Comparison of ENCODE assay signal across 33 mouse cellular contexts in the genomic region with DNA sequence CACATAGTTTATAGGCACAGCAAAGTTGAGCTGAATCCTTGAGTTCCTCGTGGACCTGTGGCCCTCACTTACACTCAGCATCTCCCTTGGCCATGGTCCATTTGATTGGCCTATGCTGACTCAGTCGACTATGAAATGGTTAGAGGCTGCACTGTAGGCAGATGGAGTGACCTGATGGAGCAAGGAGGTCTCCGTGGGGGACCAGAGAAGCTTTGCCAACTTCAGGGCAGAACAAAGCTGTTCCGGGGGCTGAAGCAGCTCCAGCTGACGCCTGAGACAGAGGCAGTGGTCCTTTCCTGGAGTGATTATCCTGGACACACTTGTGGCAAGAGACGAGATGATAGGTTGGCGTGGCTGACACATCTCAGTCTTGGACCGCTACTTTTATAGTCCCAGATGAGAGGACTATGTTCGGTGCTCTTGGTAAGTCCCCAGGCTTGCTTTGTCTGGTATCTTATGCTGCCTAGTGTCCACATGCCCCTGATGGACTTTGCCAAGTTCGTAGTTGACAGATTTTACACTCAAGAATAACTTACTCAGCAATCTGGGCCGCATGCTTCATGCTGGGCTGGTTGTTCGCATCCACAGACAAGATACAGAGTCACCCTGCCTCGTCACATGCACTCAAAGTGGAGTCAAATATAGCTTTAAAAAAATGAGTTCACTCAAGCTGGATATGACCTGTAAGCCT. TPM values are rescaled to one million over a fixed set of nuclear protein-coding genes. Genes with fewer than 3 reads are reported as not detected.
DNase-seq lines count a peak whose midpoint lies in the region; ATAC-seq lines count a peak whose summit lies in the region.
"Had no signal": no experiment of that assay in that cellular context is flagged by ENCODE, and none has a peak within 500 bp of the region (broad histone marks: within the 10 kb centered on the region; RNA-seq: fewer than 3 reads in every experiment).

No protein-coding gene starts in this region.

- peak; percentile 92 for DNase-seq in left cerebral cortex, postnatal 4 days
- DNase-seq in left cerebral cortex, adult 9 months (ENCODE audit: low spot score in 2 of 2), result no peak
- DNase-seq in cerebellum, adult 11 months, result peak; percentile 65
- peak; percentile 62 for DNase-seq in cerebellum, adult 8-10 months
- peak; percentile 72 to 75 for DNase-seq in cerebellum, postnatal 25 days
- no peak for DNase-seq in layer of hippocampus, adult 11-12 months (ENCODE audit: low spot score)
- DNase-seq: adrenal gland, postnatal 25 days; gastrocnemius, postnatal 14 days; kidney, postnatal 14 days; liver, postnatal 0 days; lung, postnatal 4 days; right cerebral cortex, adult 18-20 months; spleen, adult 18-20 months; thymus, postnatal 25 days had no signal

- intact Hi-C loops in left cerebral cortex, postnatal 4 days (cut with DNase I), result no loop called here

- ATAC-seq in CD4-positive, CD25-positive, alpha-beta regulatory T cell, adult 4 months, result no peak
- ATAC-seq: forebrain, embryonic 13.5 days; intestine, embryonic 15.5 days; liver, embryonic 12.5 days; liver, postnatal 0 days; midbrain, embryonic 13.5 days had no signal

RNA-seq across cellular contexts. Expression of a gene that starts 3.4 kb away (rescaled TPM):
- total RNA-seq in left cerebral cortex, postnatal 4 days (2021), result 1 to 10 TPM; 4.4 to 5.3 TPM
- not detected for polyA plus RNA-seq in CD4-positive, CD25-positive, alpha-beta regulatory T cell, adult 4 months (2017; shearing (Covaris generic))
- total RNA-seq: adrenal gland, adult 18-20 months; gastrocnemius, postnatal 14 days; heart, postnatal 25 days had no signal

RNA-seq across cellular contexts. Expression of a gene that starts 24.5 kb away (rescaled TPM):
- total RNA-seq in left cerebral cortex, postnatal 4 days (2021), result not detected
- not detected for polyA plus RNA-seq in CD4-positive, CD25-positive, alpha-beta regulatory T cell, adult 4 months (2017; shearing (Covaris generic))
- total RNA-seq: adrenal gland, adult 18-20 months; adrenal gland, postnatal 25 days; granulocyte monocyte progenitor cell, adult 5-6 weeks; heart, postnatal 25 days; layer of hippocampus, adult 18-20 months; left cerebral cortex, adult 2 months; left cerebral cortex, postnatal 36 days; neutrophil, adult 5-6 weeks had no signal
- polyA plus RNA-seq: brain, embryonic 14.5 days; embryonic facial prominence, embryonic 11.5 days; forebrain, embryonic 13.5 days; heart, embryonic 15.5 days; intestine, embryonic 15.5 days; limb, embryonic 14.5 days; liver, embryonic 12.5 days; liver, postnatal 0 days; lung, embryonic 16.5 days; midbrain, embryonic 13.5 days; neural tube, embryonic 11.5 days; stomach, embryonic 16.5 days had no signal

Comparison
In these comparisons a context has a peak if more than half of its experiments do, and no peak if none do; other contexts are left out.
1. DNase-seq: peak in left cerebral cortex, postnatal 4 days (single experiment), cerebellum, adult 11 months (single experiment), cerebellum, adult 8-10 months (single experiment) and cerebellum, postnatal 25 days (2 of 2); none in left cerebral cortex, adult 9 months (0 of 2) and layer of hippocampus, adult 11-12 months (single experiment).